Mouse (Mus musculus): ENCODE results near the gene Phactr3. TPM values are rescaled to one million over a fixed set of nuclear protein-coding genes. Genes with fewer than 3 reads are reported as not detected.

The Phactr3 gene
- polyA plus RNA-seq, 1 experiment from 2014 or later: 41.2 TPM

GRCm38 (mm10) chr2:178208186-178208600 lies 89.4 kb downstream of the Phactr3 start:
- no peaks in the 10 kb centered on the region for H3K27me3 ChIP-seq
- H3K4me2 ChIP-seq: no peak overlapping the region
- ATAC-seq (ENCODE audit: low read depth): no peak
- H3K36me3 ChIP-seq: no peaks in the 10 kb centered on the region
- WGBS: 74% methylated on average over 5 of the region's 5 CpGs
- H3K9ac ChIP-seq: no peak overlapping the region
- H3K27ac ChIP-seq (replicated peaks): no peak overlapping the region
- H3K9me3 ChIP-seq: no peaks in the 10 kb centered on the region
- H3K4me1 ChIP-seq (replicated peaks): no peaks in the 10 kb centered on the region
- H3K4me3 ChIP-seq: no peak overlapping the region

GRCm38 (mm10) chr2:178213826-178214225 lies 95.1 kb downstream of the Phactr3 start:
- ATAC-seq (ENCODE audit: low read depth): no peak
- Histone ChIP-seq H3K27me3 (no peaks in the 10 kb centered on the region), H3K27ac (replicated peaks) (no peak overlapping the region), H3K36me3 (no peaks in the 10 kb centered on the region), H3K4me2 (no peak overlapping the region), H3K4me3 (no peak overlapping the region), H3K4me1 (replicated peaks) (no peaks in the 10 kb centered on the region), H3K9me3 (no peaks in the 10 kb centered on the region), H3K9ac (no peak overlapping the region)
- WGBS: 90% methylated on average over 2 of the region's 2 CpGs

- Histone ChIP-seq H3K27ac (replicated peaks) (no peak overlapping the region), H3K4me3 (no peak overlapping the region), H3K36me3 (no peaks in the 10 kb centered on the region), H3K9ac (no peak overlapping the region), H3K9me3 (no peaks in the 10 kb centered on the region), H3K4me2 (no peak overlapping the region), H3K4me1 (replicated peaks) (no peaks in the 10 kb centered on the region), H3K27me3 (no peaks in the 10 kb centered on the region)
- WGBS: 89% methylated on average over 1 of the region's 1 CpGs
- no peak for ATAC-seq (ENCODE audit: low read depth)
These were observed 95.8 kb downstream of the Phactr3 start for GRCm38 (mm10) chr2:178214531-178214930.

GRCm38 (mm10) chr2:178218461-178218860 lies 99.7 kb downstream of the Phactr3 start:
- ATAC-seq (ENCODE audit: low read depth): no peak
- H3K9ac ChIP-seq: no peak overlapping the region

GRCm38 (mm10) chr2:178219454-178220147 lies 100.8 kb downstream of the Phactr3 start:
- Histone ChIP-seq H3K4me1 (replicated peaks) (no peaks in the 10 kb centered on the region), H3K27me3 (no peaks in the 10 kb centered on the region), H3K4me2 (no peak overlapping the region), H3K27ac (replicated peaks) (no peak overlapping the region), H3K9ac (no peak overlapping the region), H3K9me3 (no peaks in the 10 kb centered on the region), H3K4me3 (no peak overlapping the region), H3K36me3 (no peaks in the 10 kb centered on the region)
- WGBS: 70% methylated on average over 5 of the region's 5 CpGs
- ATAC-seq (ENCODE audit: low read depth): no peak

More at GRCm38 (mm10) chr2:178218461-178218860, 99.7 kb downstream of the Phactr3 start:
- Histone ChIP-seq H3K9me3 (no peaks in the 10 kb centered on the region), H3K4me3 (no peak overlapping the region), H3K4me2 (no peak overlapping the region), H3K27me3 (no peaks in the 10 kb centered on the region), H3K27ac (replicated peaks) (no peak overlapping the region), H3K36me3 (no peaks in the 10 kb centered on the region), H3K4me1 (replicated peaks) (no peaks in the 10 kb centered on the region)
- WGBS: 61% methylated on average over 4 of the region's 4 CpGs

- Histone ChIP-seq H3K4me3 (no peak overlapping the region), H3K27me3 (no peaks in the 10 kb centered on the region), H3K36me3 (no peaks in the 10 kb centered on the region), H3K4me2 (no peak overlapping the region), H3K9ac (no peak overlapping the region), H3K27ac (replicated peaks) (no peak overlapping the region), H3K9me3 (no peaks in the 10 kb centered on the region), H3K4me1 (replicated peaks) (no peaks in the 10 kb centered on the region)
- ATAC-seq (ENCODE audit: low read depth): no peak
- 68% methylated on average over 3 of the region's 3 CpGs for WGBS
These were observed 101.5 kb downstream of the Phactr3 start for GRCm38 (mm10) chr2:178220148-178220717.

- H3K4me3 ChIP-seq: no peak overlapping the region
- no peak overlapping the region for H3K27ac ChIP-seq (replicated peaks)
- WGBS: 92% methylated on average over 3 of the region's 3 CpGs
- H3K27me3 ChIP-seq: no peaks in the 10 kb centered on the region
- H3K9me3 ChIP-seq: no peaks in the 10 kb centered on the region
- no peaks in the 10 kb centered on the region for H3K4me1 ChIP-seq (replicated peaks)
- no peak overlapping the region for H3K9ac ChIP-seq
- H3K4me2 ChIP-seq: no peak overlapping the region
- H3K36me3 ChIP-seq: no peaks in the 10 kb centered on the region
- peak; percentile 63 for ATAC-seq (ENCODE audit: low read depth)
These were observed 102.2 kb downstream of the Phactr3 start for GRCm38 (mm10) chr2:178221003-178221402.

GRCm38 (mm10) chr2:178229231-178229630 lies 110.5 kb downstream of the Phactr3 start:
- no peaks in the 10 kb centered on the region for H3K4me1 ChIP-seq (replicated peaks)
- H3K4me3 ChIP-seq: no peak overlapping the region
- H3K27ac ChIP-seq (replicated peaks): no peak overlapping the region
- no peak for ATAC-seq (ENCODE audit: low read depth)
- H3K4me2 ChIP-seq: no peak overlapping the region
- no peaks in the 10 kb centered on the region for H3K36me3 ChIP-seq
- H3K9me3 ChIP-seq: 0 out of 2 replicates have a peak, but pooled peaks cover 4% of the 10 kb centered on the region
- no peak overlapping the region for H3K9ac ChIP-seq
- H3K27me3 ChIP-seq: no peaks in the 10 kb centered on the region
- 77% methylated on average over 8 of the region's 8 CpGs for WGBS

GRCm38 (mm10) chr2:178233487-178233886 lies 114.7 kb downstream of the Phactr3 start:
- H3K9me3 ChIP-seq: 0 out of 2 replicates have a peak, but pooled peaks cover 4% of the 10 kb centered on the region
- H3K9ac ChIP-seq: no peak overlapping the region
- H3K4me1 ChIP-seq (replicated peaks): no peaks in the 10 kb centered on the region
- H3K27ac ChIP-seq (replicated peaks): no peak overlapping the region
- no peaks in the 10 kb centered on the region for H3K36me3 ChIP-seq
- H3K4me2 ChIP-seq: no peak overlapping the region
- no peak for ATAC-seq (ENCODE audit: low read depth)
- H3K27me3 ChIP-seq: no peaks in the 10 kb centered on the region
- H3K4me3 ChIP-seq: no peak overlapping the region
- WGBS: 79% methylated on average over 5 of the region's 5 CpGs

- Histone ChIP-seq H3K4me1 (replicated peaks) (peaks cover 15% of the 10 kb centered on the region), H3K4me3 (no peak overlapping the region), H3K27ac (replicated peaks) (no peak overlapping the region), H3K36me3 (no peaks in the 10 kb centered on the region), H3K9me3 (no peaks in the 10 kb centered on the region), H3K4me2 (no peak overlapping the region), H3K27me3 (no peaks in the 10 kb centered on the region), H3K9ac (no peak overlapping the region)
- WGBS: 77% methylated on average over 3 of the region's 3 CpGs
- no peak for ATAC-seq (ENCODE audit: low read depth)
These were observed 118.3 kb downstream of the Phactr3 start for GRCm38 (mm10) chr2:178237056-178237455.

- H3K4me3 ChIP-seq: no peak overlapping the region
- H3K36me3 ChIP-seq: no peaks in the 10 kb centered on the region
- H3K4me2 ChIP-seq: no peak overlapping the region
- H3K9ac ChIP-seq: no peak overlapping the region
- no peak overlapping the region for H3K27ac ChIP-seq (replicated peaks)
- peaks cover 15% of the 10 kb centered on the region for H3K4me1 ChIP-seq (replicated peaks)
- no peaks in the 10 kb centered on the region for H3K9me3 ChIP-seq
- WGBS: 91% methylated on average over 2 of the region's 2 CpGs
- no peak for ATAC-seq (ENCODE audit: low read depth)
- H3K27me3 ChIP-seq: no peaks in the 10 kb centered on the region
These were observed 119.7 kb downstream of the Phactr3 start for GRCm38 (mm10) chr2:178238503-178238902.

GRCm38 (mm10) chr2:178240886-178241285 lies 122.1 kb downstream of the Phactr3 start:
- Histone ChIP-seq H3K27ac (replicated peaks) (peak overlapping the region; percentile 53; the same call in 1 of the 2 replicates), H3K9me3 (no peaks in the 10 kb centered on the region), H3K4me3 (no peak overlapping the region), H3K4me2 (no peak overlapping the region), H3K27me3 (no peaks in the 10 kb centered on the region), H3K9ac (no peak overlapping the region), H3K36me3 (no peaks in the 10 kb centered on the region), H3K4me1 (replicated peaks) (peaks cover 15% of the 10 kb centered on the region)
- 51% methylated on average over 8 of the region's 8 CpGs for WGBS
- 0 out of 2 replicates have a peak, but pooled peaks have one; percentile 7 for ATAC-seq (ENCODE audit: low read depth)
